ENCODE assay signal across 18 mouse cellular contexts in genomic region chr14:27296987-27297386, GRCm38 (mm10).
DNase-seq lines count a peak whose midpoint lies in the region; ATAC-seq and TF ChIP-seq lines count a peak whose summit lies in the region.
"Had no signal": no experiment of that assay in that cellular context is flagged by ENCODE, and none has a peak within 500 bp of the region (broad histone marks: within the 10 kb centered on the region; RNA-seq: fewer than 3 reads in every experiment).

No protein-coding gene starts in this region.

- no peak for TF ChIP-seq CTCF in lung, embryonic 14.5 days (IDR thresholded peaks at IDR 0.05; ENCODE audit: low read depth)

- no peaks in the 10 kb centered on the region for H3K36me3 ChIP-seq in lung, embryonic 14.5 days (ENCODE audit: insufficient read depth)
- H3K36me3 ChIP-seq in liver, embryonic 13.5 days = no peaks in the 10 kb centered on the region
- H3K36me3 ChIP-seq: embryonic facial prominence, embryonic 12.5 days; heart, embryonic 10.5 days; limb, embryonic 15.5 days; neural tube, embryonic 13.5 days had no signal

- H3K27me3 ChIP-seq in lung, embryonic 14.5 days (ENCODE audit: insufficient read depth, low read length) = no peaks in the 10 kb centered on the region
- no peaks in the 10 kb centered on the region for H3K27me3 ChIP-seq in liver, embryonic 13.5 days
- H3K27me3 ChIP-seq: embryonic facial prominence, embryonic 12.5 days; limb, embryonic 15.5 days; neural tube, embryonic 13.5 days; Patski had no signal

- no peak overlapping the region for H3K27ac ChIP-seq in lung, embryonic 14.5 days (ENCODE audit: low read depth)
- peak overlapping the region; percentile 66 for H3K27ac ChIP-seq in liver, embryonic 13.5 days
- H3K27ac ChIP-seq: embryonic facial prominence, embryonic 12.5 days; heart, embryonic 10.5 days; hindbrain, postnatal 0 days; limb, embryonic 15.5 days; macrophage; neural tube, embryonic 13.5 days had no signal

- no peak overlapping the region for H3K9ac ChIP-seq in lung, embryonic 14.5 days
- H3K9ac ChIP-seq in liver, embryonic 13.5 days = no peak overlapping the region
- H3K9ac ChIP-seq: embryonic facial prominence, embryonic 12.5 days; forebrain, postnatal 0 days; limb, embryonic 15.5 days; neural tube, embryonic 13.5 days had no signal

- no peak overlapping the region for H3K4me3 ChIP-seq in lung, embryonic 14.5 days (ENCODE audit: low read depth, low read length)
- no peak overlapping the region for H3K4me3 ChIP-seq in liver, embryonic 13.5 days (replicated peaks)
- H3K4me3 ChIP-seq: embryonic facial prominence, embryonic 12.5 days; heart, embryonic 10.5 days; limb, embryonic 15.5 days; neural tube, embryonic 13.5 days had no signal

- WGBS in lung, embryonic 14.5 days = 52% methylated on average over 5 of the region's 5 CpGs
- WGBS in liver, embryonic 13.5 days (ENCODE audit: insufficient replicate concordance) = 57% methylated on average over 5 of the region's 5 CpGs

- no peak for ATAC-seq in lung, embryonic 14.5 days (ENCODE audit: insufficient read depth)
- peak; percentile 75 for ATAC-seq in liver, embryonic 13.5 days (ENCODE audit: low read depth)
- ATAC-seq in activated CD4-positive, CD25-positive, alpha-beta regulatory T cell, adult 4 months = no peak
- ATAC-seq: forebrain, postnatal 0 days; hindbrain, postnatal 0 days; Patski had no signal

- no peaks in the 10 kb centered on the region for H3K9me3 ChIP-seq in lung, embryonic 14.5 days (ENCODE audit: low read depth, low read length)
- H3K9me3 ChIP-seq in liver, embryonic 13.5 days (replicated peaks) = no peaks in the 10 kb centered on the region
- H3K9me3 ChIP-seq: embryonic facial prominence, embryonic 12.5 days; heart, embryonic 10.5 days; limb, embryonic 15.5 days; neural tube, embryonic 13.5 days had no signal

- peak; percentile 6 for DNase-seq in lung, embryonic 14.5 days
- no peak for DNase-seq in lung, postnatal 25 days (ENCODE audit: low spot score)
- DNase-seq in kidney, postnatal 10 days = peak; percentile 49
- DNase-seq in liver, embryonic 13.5 days = no peak
- no peak for DNase-seq in urinary bladder, postnatal 4 days (ENCODE audit: low spot score in 2 of 2)
- DNase-seq in embryo, embryonic 10 days (ENCODE audit: low spot score) = no peak
- no peak for DNase-seq in cerebellum, adult 9-11 months
- DNase-seq: B cell, adult 2 months; forebrain, postnatal 0 days; gastrocnemius, postnatal 14 days had no signal

- H3K4me2 ChIP-seq in lung, embryonic 14.5 days = no peak overlapping the region
- H3K4me2 ChIP-seq in liver, embryonic 13.5 days = no peak overlapping the region
- H3K4me2 ChIP-seq: embryonic facial prominence, embryonic 12.5 days; limb, embryonic 15.5 days; neural tube, embryonic 13.5 days had no signal

- no peaks in the 10 kb centered on the region for H3K4me1 ChIP-seq in lung, embryonic 14.5 days (ENCODE audit: insufficient read depth)
- no peaks in the 10 kb centered on the region for H3K4me1 ChIP-seq in liver, embryonic 13.5 days (replicated peaks)
- H3K4me1 ChIP-seq: embryonic facial prominence, embryonic 12.5 days; limb, embryonic 15.5 days; neural tube, embryonic 13.5 days had no signal

Comparison
In these comparisons a context has a peak if more than half of its experiments do, and no peak if none do; other contexts are left out.
1. DNase-seq: peak in lung, embryonic 14.5 days (single experiment) and kidney, postnatal 10 days (single experiment); none in lung, postnatal 25 days (single experiment), liver, embryonic 13.5 days (single experiment), urinary bladder, postnatal 4 days (0 of 2), embryo, embryonic 10 days (single experiment) and cerebellum, adult 9-11 months (single experiment).